Mouse (Mus musculus) retina, embryonic 14.5 days (tissue): ENCODE measurements around the gene Spats2.

ENCODE experiments used
- DNase-seq: peaks from one replicate; pipeline ENCODE4 v3.0.0-alpha.2; 2015; ENCODE audit warnings: low spot score

Gene Spats2

DNA sequence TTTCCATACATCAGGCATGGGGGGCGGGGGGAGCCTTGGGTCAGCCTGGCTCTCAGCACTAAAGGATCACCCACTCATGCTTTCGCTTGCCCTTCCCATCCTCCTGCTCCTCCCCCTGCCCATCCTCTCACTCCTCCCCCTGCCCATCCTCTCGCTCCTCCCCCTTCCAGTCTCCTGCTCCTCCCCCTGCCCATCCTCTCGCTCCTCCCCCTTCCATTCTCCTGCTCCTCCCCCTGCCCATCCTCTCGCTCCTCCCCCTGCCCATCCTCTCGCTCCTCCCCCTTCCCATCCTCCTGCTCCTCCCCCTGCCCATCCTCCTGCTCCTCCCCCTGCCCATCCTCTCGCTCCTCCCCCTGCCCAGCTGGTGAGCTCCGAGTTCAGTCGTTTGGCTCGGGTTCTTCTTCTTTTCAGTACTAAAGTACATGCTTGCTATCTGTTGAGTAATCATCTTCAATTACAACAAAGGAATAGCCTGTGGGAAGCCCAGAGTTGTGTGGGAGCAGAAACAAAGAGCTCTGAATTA, 134.1 kb downstream of the Spats2 start:
- peak; percentile 78 for DNase-seq

DNA sequence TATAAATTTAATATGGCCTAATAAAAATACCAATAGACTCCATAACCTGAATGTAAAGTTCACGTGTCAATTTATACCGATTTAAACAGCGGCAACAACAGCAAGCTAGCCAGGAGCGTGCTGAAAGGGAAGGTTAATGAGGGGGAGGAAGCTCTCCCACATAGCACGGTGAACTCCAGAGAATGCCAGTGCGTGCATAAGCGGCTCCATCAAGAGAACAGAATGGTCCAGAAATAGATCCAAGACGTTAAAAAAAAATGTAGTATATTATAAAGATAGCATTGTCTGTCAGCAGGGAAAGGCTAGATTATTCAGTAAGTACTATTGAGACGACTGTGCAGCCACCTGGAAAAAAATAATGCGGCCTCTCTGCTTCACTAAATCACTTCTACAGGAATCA, 137.0 kb downstream of the Spats2 start:
- DNase-seq: no peak
